Comparison of ENCODE assay signal across 10 mouse cellular contexts in genomic region chr9:61487146-61487545, GRCm38 (mm10).
DNase-seq lines count a peak whose midpoint lies in the region; ATAC-seq lines count a peak whose summit lies in the region.
"Had no signal": no experiment of that assay in that cellular context is flagged by ENCODE, and none has a peak within 500 bp of the region (broad histone marks: within the 10 kb centered on the region; RNA-seq: fewer than 3 reads in every experiment).

No protein-coding gene starts in this region.

- DNase-seq in cerebellum, postnatal 14 days = peak; percentile 70 to 83
- peak; percentile 51 to 61 for DNase-seq in layer of hippocampus, postnatal 10 days (ENCODE audit: low spot score in 2 of 2)
- no peak for DNase-seq in layer of hippocampus, adult 8-10 months (ENCODE audit: low spot score in 2 of 2)
- DNase-seq in right cerebral cortex, postnatal 10 days (ENCODE audit: low spot score in 2 of 2) = peak; percentile 57 to 64
- no peak for DNase-seq in right cerebral cortex, adult 18-20 months
- DNase-seq: adrenal gland, adult 2 months; kidney, adult 11 months; liver, postnatal 0 days had no signal

- ATAC-seq in cerebellum, adult (ENCODE audit: insufficient number of reproducible peaks, low FRiP score, low TSS enrichment) = no peak
- ATAC-seq in activated CD4-positive, CD25-positive, alpha-beta regulatory T cell, adult 4 months = no peak
- ATAC-seq: liver, postnatal 0 days had no signal

Comparison
In these comparisons a context has a peak if more than half of its experiments do, and no peak if none do; other contexts are left out.
1. DNase-seq: peak in cerebellum, postnatal 14 days (2 of 2), layer of hippocampus, postnatal 10 days (2 of 2) and right cerebral cortex, postnatal 10 days (2 of 2); none in layer of hippocampus, adult 8-10 months (0 of 2) and right cerebral cortex, adult 18-20 months (single experiment).